Mouse (Mus musculus): Measurements from ENCODE around the gene Rgs6. TPM values are rescaled to one million over a fixed set of nuclear protein-coding genes. Genes with fewer than 3 reads are reported as not detected.

Gene Rgs6
- polyA plus RNA-seq, 1 experiment from 2014 or later, result 0.36 TPM

- peak; percentile 35; the same call in 1 of the 2 replicates for ATAC-seq (ENCODE audit: low read depth)
- no peak overlapping the region for H3K9ac ChIP-seq
- H3K27ac ChIP-seq, result no peak overlapping the region; the same call in 1 of the 2 replicates
These were observed 512.3 kb downstream of the Rgs6 start for GRCm38 (mm10) chr12:83100413-83100812.

GRCm38 (mm10) chr12:83100848-83101247 is 512.8 kb downstream of the Rgs6 start:
- Histone ChIP-seq H3K9ac (no peak overlapping the region), H3K4me1 (replicated peaks) (peaks cover 44% of the 10 kb centered on the region), H3K36me3 (no peaks in the 10 kb centered on the region), H3K4me2 (no peak overlapping the region), H3K4me3 (replicated peaks) (no peak overlapping the region), H3K9me3 (replicated peaks) (no peaks in the 10 kb centered on the region), H3K27ac (peak overlapping the region; percentile 20; the same call in 1 of the 2 replicates), H3K27me3 (no peaks in the 10 kb centered on the region)
- WGBS (ENCODE audit: insufficient replicate concordance), result 24% methylated on average over 7 of the region's 7 CpGs
- DNase-seq (no peak), ATAC-seq (ENCODE audit: low read depth) (0 out of 2 replicates have a peak, but pooled peaks have one; percentile 29)

More at GRCm38 (mm10) chr12:83100413-83100812, 512.3 kb downstream of the Rgs6 start:
- Histone ChIP-seq H3K4me2 (no peak overlapping the region), H3K4me1 (replicated peaks) (peaks cover 40% of the 10 kb centered on the region), H3K36me3 (no peaks in the 10 kb centered on the region), H3K27me3 (no peaks in the 10 kb centered on the region), H3K9me3 (replicated peaks) (no peaks in the 10 kb centered on the region), H3K4me3 (replicated peaks) (no peak overlapping the region)
- 58% methylated on average over 9 of the region's 9 CpGs for WGBS (ENCODE audit: insufficient replicate concordance)
- no peak for DNase-seq

GRCm38 (mm10) chr12:83105514-83106119 is 517.5 kb downstream of the Rgs6 start:
- ATAC-seq (ENCODE audit: low read depth), result peak; percentile 12; the same call in 1 of the 2 replicates
- DNase-seq, result no peak
- Histone ChIP-seq H3K4me1 (replicated peaks) (peaks cover 25% of the 10 kb centered on the region), H3K27me3 (no peaks in the 10 kb centered on the region), H3K9ac (0 out of 2 replicates have a peak overlapping the region, but pooled peaks have one; percentile 13), H3K36me3 (no peaks in the 10 kb centered on the region), H3K4me3 (replicated peaks) (no peak overlapping the region), H3K27ac (peak overlapping the region; percentile 25; the same call in 1 of the 2 replicates), H3K4me2 (no peak overlapping the region), H3K9me3 (replicated peaks) (no peaks in the 10 kb centered on the region)
- 44% methylated on average over 9 of the region's 9 CpGs for WGBS (ENCODE audit: insufficient replicate concordance)

- peak overlapping the region; percentile 25; the same call in 1 of the 2 replicates for H3K27ac ChIP-seq
- no peak overlapping the region for H3K4me3 ChIP-seq (replicated peaks)
- ATAC-seq (ENCODE audit: low read depth) (peak; percentile 75), DNase-seq (no peak)
- H3K9ac ChIP-seq, result 0 out of 2 replicates have a peak overlapping the region, but pooled peaks have one; percentile 13
- H3K27me3 ChIP-seq, result no peaks in the 10 kb centered on the region
- H3K4me1 ChIP-seq (replicated peaks), result peaks cover 25% of the 10 kb centered on the region
- H3K9me3 ChIP-seq (replicated peaks), result no peaks in the 10 kb centered on the region
- WGBS (ENCODE audit: insufficient replicate concordance), result 30% methylated on average over 5 of the region's 5 CpGs
- H3K4me2 ChIP-seq, result no peak overlapping the region
- no peaks in the 10 kb centered on the region for H3K36me3 ChIP-seq
These were observed 518.0 kb downstream of the Rgs6 start for GRCm38 (mm10) chr12:83106120-83106517.

GRCm38 (mm10) chr12:83109486-83109885 is 521.4 kb downstream of the Rgs6 start:
- WGBS (ENCODE audit: insufficient replicate concordance), result 88% methylated on average over 4 of the region's 4 CpGs
- H3K4me3 ChIP-seq (replicated peaks), result no peak overlapping the region
- no peaks in the 10 kb centered on the region for H3K36me3 ChIP-seq
- no peaks in the 10 kb centered on the region for H3K27me3 ChIP-seq
- DNase-seq, result no peak
- ATAC-seq (ENCODE audit: low read depth), result no peak
- H3K9me3 ChIP-seq (replicated peaks), result no peaks in the 10 kb centered on the region
- H3K27ac ChIP-seq, result no peak overlapping the region
- peaks cover 55% of the 10 kb centered on the region for H3K4me1 ChIP-seq (replicated peaks)
- H3K9ac ChIP-seq, result no peak overlapping the region
- no peak overlapping the region for H3K4me2 ChIP-seq

- H3K4me1 ChIP-seq (replicated peaks), result peaks cover 60% of the 10 kb centered on the region
- H3K4me3 ChIP-seq (replicated peaks), result no peak overlapping the region
- H3K27ac ChIP-seq, result no peak overlapping the region
- H3K9ac ChIP-seq, result no peak overlapping the region
- WGBS (ENCODE audit: insufficient replicate concordance), result 73% methylated on average over 11 of the region's 11 CpGs
- no peak overlapping the region for H3K4me2 ChIP-seq
- no peak for ATAC-seq (ENCODE audit: low read depth)
- no peaks in the 10 kb centered on the region for H3K27me3 ChIP-seq
- no peak for DNase-seq
- no peaks in the 10 kb centered on the region for H3K36me3 ChIP-seq
- no peaks in the 10 kb centered on the region for H3K9me3 ChIP-seq (replicated peaks)
These were observed 522.0 kb downstream of the Rgs6 start for GRCm38 (mm10) chr12:83109891-83110630.

- WGBS (ENCODE audit: insufficient replicate concordance), result 52% methylated on average over 3 of the region's 3 CpGs
- peaks cover 54% of the 10 kb centered on the region for H3K4me1 ChIP-seq (replicated peaks)
These were observed 522.6 kb downstream of the Rgs6 start for GRCm38 (mm10) chr12:83110711-83111110.

GRCm38 (mm10) chr12:83112283-83112682 is 524.2 kb downstream of the Rgs6 start:
- ATAC-seq (ENCODE audit: low read depth) (peak; percentile 47), DNase-seq (no peak)
- Histone ChIP-seq H3K27me3 (no peaks in the 10 kb centered on the region), H3K9me3 (replicated peaks) (no peaks in the 10 kb centered on the region), H3K4me1 (replicated peaks) (peaks cover 44% of the 10 kb centered on the region), H3K4me3 (replicated peaks) (no peak overlapping the region), H3K36me3 (no peaks in the 10 kb centered on the region), H3K4me2 (peak overlapping the region; percentile 56), H3K27ac (peak overlapping the region; percentile 84), H3K9ac (peak overlapping the region; percentile 65; the same call in 1 of the 2 replicates)
- 80% methylated on average over 5 of the region's 5 CpGs for WGBS (ENCODE audit: insufficient replicate concordance)

More at GRCm38 (mm10) chr12:83110711-83111110, 522.6 kb downstream of the Rgs6 start:
- Histone ChIP-seq H3K9ac (no peak overlapping the region), H3K9me3 (replicated peaks) (no peaks in the 10 kb centered on the region), H3K4me3 (replicated peaks) (no peak overlapping the region), H3K27me3 (no peaks in the 10 kb centered on the region), H3K36me3 (no peaks in the 10 kb centered on the region), H3K27ac (no peak overlapping the region), H3K4me2 (no peak overlapping the region)
- ATAC-seq (ENCODE audit: low read depth) (no peak), DNase-seq (no peak)

GRCm38 (mm10) chr12:83112901-83113628 is 525.0 kb downstream of the Rgs6 start:
- Histone ChIP-seq H3K9ac (peak overlapping the region; percentile 65), H3K36me3 (no peaks in the 10 kb centered on the region), H3K9me3 (replicated peaks) (no peaks in the 10 kb centered on the region), H3K27ac (peak overlapping the region; percentile 84), H3K4me2 (peak overlapping the region; percentile 56), H3K4me1 (replicated peaks) (peaks cover 44% of the 10 kb centered on the region), H3K27me3 (no peaks in the 10 kb centered on the region), H3K4me3 (replicated peaks) (no peak overlapping the region)
- ATAC-seq (ENCODE audit: low read depth) (peak; percentile 91), DNase-seq (peak; percentile 57)
- 22% methylated on average over 6 of the region's 6 CpGs for WGBS (ENCODE audit: insufficient replicate concordance)

GRCm38 (mm10) chr12:83113971-83114370 is 525.9 kb downstream of the Rgs6 start:
- Histone ChIP-seq H3K36me3 (no peaks in the 10 kb centered on the region), H3K27ac (peak overlapping the region; percentile 84), H3K4me2 (no peak overlapping the region), H3K9ac (no peak overlapping the region), H3K4me1 (replicated peaks) (peaks cover 44% of the 10 kb centered on the region), H3K4me3 (replicated peaks) (no peak overlapping the region), H3K27me3 (no peaks in the 10 kb centered on the region), H3K9me3 (replicated peaks) (no peaks in the 10 kb centered on the region)
- DNase-seq, result no peak
- 62% methylated on average over 3 of the region's 3 CpGs for WGBS (ENCODE audit: insufficient replicate concordance)
- no peak for ATAC-seq (ENCODE audit: low read depth)
